Comparison of ENCODE assay signal across 11 mouse cellular contexts in the genomic region with DNA sequence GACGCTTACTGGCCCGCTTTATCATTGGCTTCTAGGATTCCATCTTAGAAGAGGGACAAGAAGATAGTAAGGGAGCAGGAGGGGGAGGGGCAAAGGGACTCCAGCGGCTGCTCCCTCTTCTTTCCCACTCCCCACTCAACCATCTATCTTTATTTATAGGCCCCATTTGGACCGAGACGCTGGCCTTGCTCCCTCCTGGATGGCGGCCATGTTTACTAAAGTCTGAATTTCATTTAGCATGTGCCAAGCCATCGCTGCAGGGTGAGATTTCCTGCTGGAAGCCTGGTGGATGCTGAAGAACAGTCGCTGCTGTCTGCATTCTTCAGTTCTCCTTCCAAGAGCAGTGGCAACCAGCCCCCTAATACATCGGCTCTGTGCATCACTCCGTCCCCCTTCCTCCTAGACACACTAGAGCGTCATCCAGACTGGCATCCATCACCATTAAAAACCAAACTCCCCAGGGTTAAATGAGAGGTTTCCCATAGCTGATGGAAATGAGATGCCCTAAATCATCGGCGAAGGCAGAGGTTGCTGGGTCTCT. TPM values are rescaled to one million over a fixed set of nuclear protein-coding genes. Genes with fewer than 3 reads are reported as not detected.
A peak's percentile ranks its signal among the peaks of the same experiment; 100 is the strongest.
DNase-seq lines count a peak whose midpoint lies in the region; ATAC-seq and TF ChIP-seq lines count a peak whose summit lies in the region.
"Had no signal": no experiment of that assay in that cellular context is flagged by ENCODE, and none has a peak within 500 bp of the region (broad histone marks: within the 10 kb centered on the region; RNA-seq: fewer than 3 reads in every experiment).

No protein-coding gene starts in this region.

- no peaks in the 10 kb centered on the region for H3K9me3 ChIP-seq in kidney, postnatal 0 days (replicated peaks; ENCODE audit: low read length)
- H3K9me3 ChIP-seq in kidney, embryonic 15.5 days (replicated peaks), result no peaks in the 10 kb centered on the region
- no peaks in the 10 kb centered on the region for H3K9me3 ChIP-seq in neural tube, embryonic 13.5 days
- H3K9me3 ChIP-seq in forebrain, embryonic 16.5 days (ENCODE audit: control insufficient read depth, low read length), result no peaks in the 10 kb centered on the region
- no peaks in the 10 kb centered on the region for H3K9me3 ChIP-seq in kidney, embryonic 14.5 days (ENCODE audit: control insufficient read depth, low read length)

- 60% methylated on average over 13 of the region's 13 CpGs for WGBS in kidney, postnatal 0 days
- WGBS in kidney, embryonic 15.5 days, result 61% methylated on average over 13 of the region's 13 CpGs
- WGBS in neural tube, embryonic 13.5 days, result 40% methylated on average over 13 of the region's 13 CpGs
- WGBS in forebrain, embryonic 16.5 days, result 49% methylated on average over 13 of the region's 13 CpGs
- WGBS in kidney, embryonic 14.5 days, result 71% methylated on average over 13 of the region's 13 CpGs

- peaks cover 23% of the 10 kb centered on the region for H3K4me1 ChIP-seq in kidney, postnatal 0 days (replicated peaks; ENCODE audit: insufficient read depth, low read length)
- peaks cover 42% of the 10 kb centered on the region for H3K4me1 ChIP-seq in kidney, embryonic 15.5 days
- H3K4me1 ChIP-seq in neural tube, embryonic 13.5 days (replicated peaks), result peaks cover 89% of the 10 kb centered on the region
- peaks cover 53% of the 10 kb centered on the region for H3K4me1 ChIP-seq in forebrain, embryonic 16.5 days (replicated peaks; ENCODE audit: control insufficient read depth, insufficient read depth, low read length)
- peaks cover 21% of the 10 kb centered on the region for H3K4me1 ChIP-seq in kidney, embryonic 14.5 days (ENCODE audit: control insufficient read depth, insufficient read depth, low read length)

- peaks cover 27% of the 10 kb centered on the region for H3K27me3 ChIP-seq in kidney, postnatal 0 days (ENCODE audit: insufficient read depth, low read length)
- H3K27me3 ChIP-seq in kidney, embryonic 15.5 days, result peaks cover 54% of the 10 kb centered on the region
- H3K27me3 ChIP-seq in neural tube, embryonic 13.5 days, result 0 out of 2 replicates have a peak, but pooled peaks cover 10% of the 10 kb centered on the region
- no peaks in the 10 kb centered on the region for H3K27me3 ChIP-seq in forebrain, embryonic 16.5 days (replicated peaks; ENCODE audit: control insufficient read depth, insufficient read depth, low read length)
- peaks cover 35% of the 10 kb centered on the region for H3K27me3 ChIP-seq in kidney, embryonic 14.5 days (ENCODE audit: control insufficient read depth, insufficient read depth, low read length)

- no peak overlapping the region for H3K27ac ChIP-seq in kidney, postnatal 0 days
- no peak overlapping the region for H3K27ac ChIP-seq in kidney, embryonic 15.5 days
- H3K27ac ChIP-seq in neural tube, embryonic 13.5 days (replicated peaks), result peak overlapping the region; percentile 61
- H3K27ac ChIP-seq in forebrain, embryonic 16.5 days (ENCODE audit: low read length), result peak overlapping the region; percentile 17
- H3K27ac ChIP-seq in kidney, embryonic 14.5 days (ENCODE audit: low read depth, low read length), result no peak overlapping the region

- no peak for TF ChIP-seq CTCF in kidney, postnatal 0 days (IDR thresholded peaks at IDR 0.05; ENCODE audit: low read depth)

- DNase-seq in kidney, postnatal 0 days (ENCODE audit: low spot score), result peak; percentile 25
- DNase-seq in neural tube, embryonic 10.5 days (ENCODE audit: extremely low spot score, low spot score), result no peak
- peak; percentile 30 for DNase-seq in right cerebral cortex, postnatal 14 days
- DNase-seq in thymus, postnatal 25 days, result no peak
- DNase-seq: adrenal gland, postnatal 14 days; embryo, embryonic 11 days had no signal

- ATAC-seq in kidney, postnatal 0 days (replicated peaks; ENCODE audit: low FRiP score, low read depth), result no peak
- no peak for ATAC-seq in kidney, embryonic 15.5 days (replicated peaks; ENCODE audit: low FRiP score)
- peak; percentile 33 for ATAC-seq in neural tube, embryonic 13.5 days (ENCODE audit: low read depth)
- ATAC-seq in forebrain, embryonic 16.5 days, result peak; percentile 21
- no peak for ATAC-seq in kidney, embryonic 14.5 days (ENCODE audit: low FRiP score, low TSS enrichment)

- no peak overlapping the region for H3K4me2 ChIP-seq in kidney, postnatal 0 days (ENCODE audit: low read length)
- H3K4me2 ChIP-seq in kidney, embryonic 15.5 days, result no peak overlapping the region
- 0 out of 2 replicates have a peak overlapping the region, but pooled peaks have one; percentile 1 for H3K4me2 ChIP-seq in neural tube, embryonic 13.5 days
- H3K4me2 ChIP-seq in forebrain, embryonic 16.5 days (ENCODE audit: low read length), result peak overlapping the region; percentile 20
- H3K4me2 ChIP-seq in kidney, embryonic 14.5 days (replicated peaks; ENCODE audit: low read depth, low read length), result no peak overlapping the region

- no peak overlapping the region for H3K9ac ChIP-seq in kidney, postnatal 0 days (ENCODE audit: low read depth, low read length)
- no peak overlapping the region for H3K9ac ChIP-seq in kidney, embryonic 15.5 days
- no peak overlapping the region for H3K9ac ChIP-seq in neural tube, embryonic 13.5 days
- H3K9ac ChIP-seq in forebrain, embryonic 16.5 days (replicated peaks; ENCODE audit: low read depth, low read length), result no peak overlapping the region
- H3K9ac ChIP-seq in kidney, embryonic 14.5 days (ENCODE audit: low read depth, low read length), result no peak overlapping the region

- no peaks in the 10 kb centered on the region for H3K36me3 ChIP-seq in kidney, postnatal 0 days (ENCODE audit: insufficient read depth, low read length)
- H3K36me3 ChIP-seq in kidney, embryonic 15.5 days, result peaks cover 3% of the 10 kb centered on the region; the same call in 1 of the 2 replicates
- no peaks in the 10 kb centered on the region; the same call in 1 of the 2 replicates for H3K36me3 ChIP-seq in neural tube, embryonic 13.5 days
- H3K36me3 ChIP-seq in forebrain, embryonic 16.5 days (ENCODE audit: control insufficient read depth, insufficient read depth), result no peaks in the 10 kb centered on the region
- no peaks in the 10 kb centered on the region for H3K36me3 ChIP-seq in kidney, embryonic 14.5 days (ENCODE audit: control insufficient read depth, insufficient read depth, low read length)

- no peak overlapping the region for H3K4me3 ChIP-seq in kidney, postnatal 0 days (replicated peaks; ENCODE audit: low read depth, low read length)
- no peak overlapping the region for H3K4me3 ChIP-seq in kidney, embryonic 15.5 days (replicated peaks)
- no peak overlapping the region for H3K4me3 ChIP-seq in neural tube, embryonic 13.5 days
- no peak overlapping the region for H3K4me3 ChIP-seq in forebrain, embryonic 16.5 days (replicated peaks; ENCODE audit: low read length)
- H3K4me3 ChIP-seq in kidney, embryonic 14.5 days (ENCODE audit: low read length), result no peak overlapping the region

RNA-seq across cellular contexts. Expression of gene Col2a1, which starts 7.7 kb away (rescaled TPM):
- polyA plus RNA-seq in kidney, postnatal 0 days (2015; fragmentation: Nextera tagmentation; extraction: Ambion mirVana), result 14.8 and 16.4 TPM in 2 replicates
- 18.9 and 27.0 TPM in 2 replicates for polyA plus RNA-seq in kidney, embryonic 15.5 days (2015; fragmentation: Nextera tagmentation; extraction: Ambion mirVana)
- 67.1 and 89.2 TPM in 2 replicates for polyA plus RNA-seq in neural tube, embryonic 13.5 days (2015; fragmentation: Nextera tagmentation; extraction: Ambion mirVana)
- polyA plus RNA-seq in forebrain, embryonic 16.5 days (2015; fragmentation: Nextera tagmentation; extraction: Ambion mirVana), result 16.6 and 35.1 TPM in 2 replicates
- 13.8 and 23.9 TPM in 2 replicates for polyA plus RNA-seq in kidney, embryonic 14.5 days (2014; fragmentation: Nextera tagmentation; extraction: Ambion mirVana)
- polyA plus RNA-seq: liver, adult 2 months had no signal

RNA-seq across cellular contexts. Expression of gene Tmem106c, which starts 32.8 kb away (rescaled TPM):
- polyA plus RNA-seq in kidney, postnatal 0 days (2015; fragmentation: Nextera tagmentation; extraction: Ambion mirVana), result 55.0 and 58.3 TPM in 2 replicates
- 46.5 and 51.7 TPM in 2 replicates for polyA plus RNA-seq in kidney, embryonic 15.5 days (2015; fragmentation: Nextera tagmentation; extraction: Ambion mirVana)
- polyA plus RNA-seq in neural tube, embryonic 13.5 days (2015; fragmentation: Nextera tagmentation; extraction: Ambion mirVana), result 45.0 and 49.3 TPM in 2 replicates
- polyA plus RNA-seq in forebrain, embryonic 16.5 days (2015; fragmentation: Nextera tagmentation; extraction: Ambion mirVana), result 64.8 and 66.9 TPM in 2 replicates
- 40.9 and 44.9 TPM in 2 replicates for polyA plus RNA-seq in kidney, embryonic 14.5 days (2014; fragmentation: Nextera tagmentation; extraction: Ambion mirVana)

Comparison
In these comparisons a context has a peak if more than half of its experiments do, and no peak if none do; other contexts are left out.
1. ATAC-seq: peak in neural tube, embryonic 13.5 days (single experiment) and forebrain, embryonic 16.5 days (single experiment); none in kidney, postnatal 0 days (single experiment), kidney, embryonic 15.5 days (single experiment) and kidney, embryonic 14.5 days (single experiment).
2. DNase-seq: peak in kidney, postnatal 0 days (single experiment) and right cerebral cortex, postnatal 14 days (single experiment); none in neural tube, embryonic 10.5 days (single experiment) and thymus, postnatal 25 days (single experiment).
3. H3K27ac ChIP-seq: peak in neural tube, embryonic 13.5 days (single experiment) and forebrain, embryonic 16.5 days (single experiment); none in kidney, postnatal 0 days (single experiment), kidney, embryonic 15.5 days (single experiment) and kidney, embryonic 14.5 days (single experiment).
4. H3K4me2 ChIP-seq: peak in neural tube, embryonic 13.5 days (single experiment) and forebrain, embryonic 16.5 days (single experiment); none in kidney, postnatal 0 days (single experiment), kidney, embryonic 15.5 days (single experiment) and kidney, embryonic 14.5 days (single experiment).